Mouse (Mus musculus) adrenal gland (tissue): ENCODE data around the gene Hoxa3.

ENCODE experiments used
- intact Hi-C: fragments of 180-260 bp; cut with DNase I; formaldehyde crosslinking; loops from one replicate; pipeline ENCODE4 v1.15.1; 2025

Gene Hoxa3

GRCm38 (mm10) chr6:52174968-52175751 lies 38.0 kb downstream of the Hoxa3 start:
- intact Hi-C loops: loop anchor here (2.0 kb wide), 1 partner anchor 16 kb away; the partner anchor contains the start of gene Hoxa4

- intact Hi-C loops: loop anchor here (2.0 kb wide), 1 partner anchor 17 kb away; the partner anchor contains the start of gene Hoxa4
Observed at GRCm38 (mm10) chr6:52173648-52174047, 39.5 kb downstream of the Hoxa3 start.

GRCm38 (mm10) chr6:52172501-52172900 lies 40.6 kb downstream of the Hoxa3 start:
- intact Hi-C loops: no loop called here

GRCm38 (mm10) chr6:52171938-52172337 lies 41.2 kb downstream of the Hoxa3 start:
- intact Hi-C loops: no loop called here

GRCm38 (mm10) chr6:52171331-52171730 lies 41.8 kb downstream of the Hoxa3 start:
- intact Hi-C loops: no loop called here

GRCm38 (mm10) chr6:52170898-52171223 lies 42.3 kb downstream of the Hoxa3 start:
- intact Hi-C loops: no loop called here

GRCm38 (mm10) chr6:52170166-52170897 lies 42.8 kb downstream of the Hoxa3 start:
- intact Hi-C loops: no loop called here

- intact Hi-C loops: no loop called here
Observed at GRCm38 (mm10) chr6:52169499-52170165, 43.5 kb downstream of the Hoxa3 start.

- intact Hi-C loops: no loop called here
Observed at GRCm38 (mm10) chr6:52168191-52169055, 44.7 kb downstream of the Hoxa3 start.

GRCm38 (mm10) chr6:52167736-52168161 lies 45.4 kb downstream of the Hoxa3 start:
- intact Hi-C loops: no loop called here

GRCm38 (mm10) chr6:52167176-52167575 lies 46.0 kb downstream of the Hoxa3 start:
- intact Hi-C loops: no loop called here

GRCm38 (mm10) chr6:52166431-52167077 lies 46.6 kb downstream of the Hoxa3 start:
- intact Hi-C loops: no loop called here

GRCm38 (mm10) chr6:52165441-52166370 lies 47.4 kb downstream of the Hoxa3 start:
- intact Hi-C loops: no loop called here

- intact Hi-C loops: loop anchor here (5.0 kb wide), 2 partner anchors 37 to 158 kb away; partner anchors contain the start of gene Hoxa5
Observed at GRCm38 (mm10) chr6:52164626-52165440, 48.3 kb downstream of the Hoxa3 start, which contains the start of gene Hoxa2. Hoxa2 (minus strand) TSS chr6:52164831.

- intact Hi-C loops: loop anchor here (5.0 kb wide), 2 partner anchors 38 to 157 kb away; partner anchors contain the start of gene Hoxa5
Observed at GRCm38 (mm10) chr6:52164051-52164625, 49.0 kb downstream of the Hoxa3 start.

- intact Hi-C loops: loop anchor here (5.0 kb wide), 2 partner anchors 39 to 156 kb away; partner anchors contain the start of gene Hoxa5
Observed at GRCm38 (mm10) chr6:52163366-52164031, 49.6 kb downstream of the Hoxa3 start.
